Mouse (Mus musculus) heart, postnatal 25 days (tissue): Measurements from ENCODE around the gene Ptms. TPM values are rescaled to one million over a fixed set of nuclear protein-coding genes. Genes with fewer than 3 reads are reported as not detected.

Experiments
- DNase-seq: peaks from one replicate; pipeline ENCODE4 v3.0.0; 2022; ENCODE audit warnings: low spot score
- intact Hi-C: fragments of 180-260 bp; cut with DNase I; formaldehyde crosslinking; loops from one replicate; pipeline ENCODE4 v1.15.1; 2025
- total RNA-seq, 2 experiments: library from RNA; stranded (reverse); gene quantifications; 2 replicates each; pipeline ENCODE4 v1.2.3; 2021

Gene Ptms
- total RNA-seq, 2 experiments from 2014 or later = 235 to 245 TPM

GRCm38 (mm10) chr6:124931525-124932313 lies 11.8 kb upstream of the Ptms start:
- no peak for DNase-seq
- intact Hi-C loops = loop anchor here (2.0 kb wide), 1 partner anchor 33 kb away; the partner anchor contains the start of gene Cops7a

GRCm38 (mm10) chr6:124930754-124931524 lies 11.0 kb upstream of the Ptms start, which contains the start of gene Mlf2:
TSS of gene Mlf2 (plus strand) at chr6:124931386.
- intact Hi-C loops = loop anchor here (1.0 kb wide), 2 partner anchors 14 to 28 kb away; no protein-coding TSS in a partner anchor
- DNase-seq = peak; percentile 96

GRCm38 (mm10) chr6:124930231-124930630 lies 10.3 kb upstream of the Ptms start:
- DNase-seq = no peak
- intact Hi-C loops = loop anchor here (1.0 kb wide), 2 partner anchors 13 to 27 kb away; no protein-coding TSS in a partner anchor

GRCm38 (mm10) chr6:124925941-124926340 lies 6.0 kb upstream of the Ptms start:
- no peak for DNase-seq
- intact Hi-C loops = no loop called here

GRCm38 (mm10) chr6:124925173-124925793 lies 5.4 kb upstream of the Ptms start:
- intact Hi-C loops = no loop called here
- no peak for DNase-seq

GRCm38 (mm10) chr6:124921539-124921938 lies 1.6 kb upstream of the Ptms start:
- intact Hi-C loops = no loop called here
- DNase-seq = no peak

GRCm38 (mm10) chr6:124920318-124921085 lies 599 bp upstream of the Ptms start:
- DNase-seq = no peak
- intact Hi-C loops = no loop called here

- DNase-seq = no peak
- intact Hi-C loops = loop anchor here (5.0 kb wide), 2 partner anchors 93 to 163 kb away; no protein-coding TSS in a partner anchor
Measured at GRCm38 (mm10) chr6:124918890-124919627, 844 bp downstream of the Ptms start.

- intact Hi-C loops = loop anchor here (5.0 kb wide), 2 partner anchors 94 to 164 kb away; no protein-coding TSS in a partner anchor
- no peak for DNase-seq
Measured at GRCm38 (mm10) chr6:124918331-124918690, 1.6 kb downstream of the Ptms start.

- intact Hi-C loops = loop anchor here (1.0 to 5.0 kb wide), 3 partner anchors 13 to 165 kb away; no protein-coding TSS in a partner anchor
- peak; percentile 91 for DNase-seq
Measured at GRCm38 (mm10) chr6:124917518-124918330, 2.2 kb downstream of the Ptms start.

GRCm38 (mm10) chr6:124916695-124917517 lies 3.0 kb downstream of the Ptms start:
- intact Hi-C loops = loop anchor here (1.0 to 5.0 kb wide), 3 partner anchors 13 to 165 kb away; no protein-coding TSS in a partner anchor
- peak; percentile 82 for DNase-seq

- DNase-seq = no peak
- intact Hi-C loops = loop anchor here (5.0 kb wide), 2 partner anchors 96 to 166 kb away; no protein-coding TSS in a partner anchor
Measured at GRCm38 (mm10) chr6:124915942-124916694, 3.8 kb downstream of the Ptms start.

- no peak for DNase-seq
- intact Hi-C loops = loop anchor here (5.0 kb wide), 2 partner anchors 97 to 167 kb away; no protein-coding TSS in a partner anchor
Measured at GRCm38 (mm10) chr6:124915160-124915941, 4.6 kb downstream of the Ptms start.

GRCm38 (mm10) chr6:124914511-124914910 lies 5.4 kb downstream of the Ptms start:
- no peak for DNase-seq
- intact Hi-C loops = no loop called here

GRCm38 (mm10) chr6:124913721-124914285 lies 6.1 kb downstream of the Ptms start:
- intact Hi-C loops = no loop called here
- DNase-seq = no peak
